Mouse (Mus musculus) heart, postnatal 0 days (tissue): ENCODE measurements around the gene Hils1.

Source experiments
- CTCF ChIP-seq: IDR thresholded peaks from 2 replicates; pipeline ENCODE4 v1.5.1; 2016; ENCODE audit warnings: antibody characterized with exemption, control low read depth, low read depth
- EP300 ChIP-seq: IDR thresholded peaks from 2 replicates; pipeline ENCODE4 v1.6.1; 2016; ENCODE audit warnings: antibody characterized with exemption, low read depth

GRCm38 (mm10) chr11:94991641-94992479 lies 24.5 kb downstream of the Hils1 start:
- no peak for TF ChIP-seq CTCF
- no peak for TF ChIP-seq EP300
